Comparison of ENCODE assay signal across 12 mouse cellular contexts in the genomic region with DNA sequence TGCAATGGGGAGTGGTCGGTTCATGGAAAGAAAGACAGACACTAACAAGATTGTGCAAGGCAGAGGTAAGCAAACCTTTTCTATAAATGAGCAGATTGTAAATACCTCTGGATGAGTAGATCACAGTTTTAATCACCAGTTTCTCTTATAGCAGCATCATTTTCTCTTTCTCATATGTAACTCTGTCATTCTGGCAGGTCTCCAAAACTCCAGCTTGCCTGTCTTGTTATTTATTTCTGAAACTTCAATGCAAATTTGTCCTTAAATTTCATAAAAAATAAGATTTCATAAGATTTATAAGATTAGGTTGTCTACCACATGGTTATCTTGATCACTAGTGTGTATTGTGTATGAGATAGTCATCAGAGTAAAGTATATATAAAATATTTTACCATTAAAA.
"Had no signal": no experiment of that assay in that cellular context is flagged by ENCODE, and none has a peak within 500 bp of the region (broad histone marks: within the 10 kb centered on the region; RNA-seq: fewer than 3 reads in every experiment).

No protein-coding gene starts in this region.

- H3K9ac ChIP-seq: limb, embryonic 12.5 days; liver, embryonic 13.5 days; liver, postnatal 0 days; neural tube, embryonic 15.5 days had no signal

- H3K27me3 ChIP-seq: limb, embryonic 12.5 days; liver, embryonic 13.5 days; neural tube, embryonic 15.5 days had no signal

- H3K9me3 ChIP-seq: limb, embryonic 12.5 days; liver, embryonic 13.5 days; neural tube, embryonic 15.5 days had no signal

- H3K36me3 ChIP-seq: limb, embryonic 12.5 days; liver, embryonic 13.5 days; neural tube, embryonic 15.5 days had no signal

- DNase-seq: kidney, adult 8-10 months; kidney, postnatal 25 days; liver; liver, embryonic 13.5 days; liver, postnatal 0 days; lung, postnatal 36 days; right cerebral cortex, adult 18-20 months had no signal

- H3K27ac ChIP-seq: limb, embryonic 12.5 days; liver, embryonic 13.5 days; neural tube, embryonic 15.5 days had no signal

- H3K4me1 ChIP-seq: limb, embryonic 12.5 days; liver, embryonic 13.5 days; neural tube, embryonic 15.5 days had no signal

- H3K4me2 ChIP-seq: limb, embryonic 12.5 days; liver, embryonic 13.5 days; neural tube, embryonic 15.5 days had no signal

- H3K4me3 ChIP-seq: limb, embryonic 12.5 days; liver, embryonic 13.5 days; myocyte; neural tube, embryonic 15.5 days had no signal

- ATAC-seq: intestine, postnatal 0 days; liver, postnatal 0 days; midbrain, embryonic 16.5 days had no signal
